Mouse (Mus musculus) olfactory bulb, adult 2 months (tissue): Measurements from ENCODE around the gene Cul5. TPM values are rescaled to one million over a fixed set of nuclear protein-coding genes. Genes with fewer than 3 reads are reported as not detected.

Experiments
- H3K27ac ChIP-seq: fragments of 200-500 bp; 2 replicates; pipeline ENCODE4 v1.5.1; 2012; ENCODE audit warnings: low read depth, low read length; ENCODE audit not compliant: insufficient read depth
- H3K4me1 ChIP-seq: fragments of 200-500 bp; 2 replicates; pipeline ENCODE4 v1.6.1; 2012; ENCODE audit warnings: low read length; ENCODE audit not compliant: control insufficient read depth, insufficient read depth
- H3K4me3 ChIP-seq: fragments of 200-500 bp; 2 replicates; pipeline ENCODE4 v1.5.1; 2012; ENCODE audit warnings: mild to moderate bottlenecking, low read depth, low read length, moderate library complexity; ENCODE audit not compliant: insufficient read depth
- CTCF ChIP-seq: fragments of 200-500 bp; IDR thresholded peaks from 2 replicates; pipeline ENCODE4 v1.5.1; 2012; ENCODE audit warnings: low read depth, mild to moderate bottlenecking, low read length, moderate library complexity; ENCODE audit not compliant: insufficient read depth
- POLR2A ChIP-seq: fragments of 200-500 bp; IDR thresholded peaks from 2 replicates; pipeline ENCODE4 v1.6.1; 2012; ENCODE audit warnings: mild to moderate bottlenecking, low read depth, low read length, moderate library complexity; ENCODE audit not compliant: insufficient read depth
- WGBS: fragments of 180-500 bp; shearing (Covaris S2); methylation state at CpG from one replicate; pipeline ENCODE4 v1.1.7; 2018; 5-methylcytosine and 5-hydroxymethylcytosine counted together
- polyA plus RNA-seq: library from polyadenylated mRNA; stranded (reverse); fragments of >200 nt; gene quantifications from 2 replicates; pipeline ENCODE4 v1.2.4, GENCODE M21; 2012; ENCODE audit warnings: low replicate concordance; ENCODE audit not compliant: missing spikeins, insufficient read depth, insufficient read length

Cul5 gene
- polyA plus RNA-seq, 1 experiment, result not detected

DNA sequence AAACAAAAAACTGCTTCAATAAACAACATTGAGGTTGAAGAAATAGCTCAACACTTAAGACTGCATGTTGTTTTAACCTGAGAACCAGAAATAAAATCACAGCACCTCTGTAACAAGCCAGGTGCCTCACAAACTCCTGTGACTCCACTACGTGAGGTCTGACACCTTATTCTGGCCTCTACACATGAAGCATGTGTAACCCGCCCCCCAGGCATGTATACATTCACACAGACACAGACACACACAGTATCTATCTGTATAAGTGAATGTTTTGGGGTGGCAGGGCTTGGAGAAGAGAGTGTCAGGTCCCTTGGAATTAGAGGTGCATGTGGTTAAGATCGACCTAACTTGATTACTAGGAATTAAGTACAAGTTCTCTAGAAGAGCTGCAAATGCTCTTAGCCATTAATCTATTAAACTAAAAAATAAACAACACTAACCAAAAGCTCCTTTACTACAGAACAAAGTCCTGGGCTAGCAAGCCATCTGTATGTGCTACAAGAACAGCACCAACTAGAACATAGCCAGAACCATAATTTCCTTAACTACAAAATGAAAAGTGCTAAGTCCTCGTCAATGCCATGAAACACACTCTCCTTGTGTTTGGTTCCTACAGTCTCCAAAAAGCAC lies 72.7 kb downstream of the Cul5 start:
- Histone ChIP-seq H3K27ac (no peak overlapping the region), H3K4me3 (no peak overlapping the region), H3K4me1 (peaks cover 4% of the 10 kb centered on the region)
- 91% methylated on average over 4 of the region's 4 CpGs for WGBS
- TF ChIP-seq CTCF, result no peak
- no peak for TF ChIP-seq POLR2A

DNA sequence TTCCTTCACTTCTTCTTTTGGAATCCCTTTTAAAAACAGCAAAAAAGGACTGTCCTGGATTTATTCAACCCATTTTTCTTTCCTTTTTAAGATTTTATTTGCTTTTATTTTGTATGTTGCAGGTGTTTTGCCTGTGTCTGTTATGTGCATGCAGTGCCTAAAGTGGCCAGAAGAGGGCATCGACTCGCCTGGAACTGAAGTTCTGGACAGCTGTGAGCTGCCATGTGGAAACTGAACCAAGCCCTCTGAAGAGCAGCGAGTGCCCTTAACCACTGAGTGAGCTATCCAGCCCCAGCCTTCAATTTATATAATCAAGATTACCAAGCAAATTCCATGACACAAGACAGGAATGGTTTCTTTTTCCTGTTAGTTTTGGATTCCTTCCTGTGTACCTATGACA lies 75.0 kb downstream of the Cul5 start:
- Histone ChIP-seq H3K27ac (no peak overlapping the region), H3K4me3 (no peak overlapping the region), H3K4me1 (peaks cover 4% of the 10 kb centered on the region)
- TF ChIP-seq POLR2A, result no peak
- peak; percentile 41; the same call in 1 of the 2 replicates for TF ChIP-seq CTCF
- WGBS, result 0% methylated on average over 3 of the region's 3 CpGs

DNA sequence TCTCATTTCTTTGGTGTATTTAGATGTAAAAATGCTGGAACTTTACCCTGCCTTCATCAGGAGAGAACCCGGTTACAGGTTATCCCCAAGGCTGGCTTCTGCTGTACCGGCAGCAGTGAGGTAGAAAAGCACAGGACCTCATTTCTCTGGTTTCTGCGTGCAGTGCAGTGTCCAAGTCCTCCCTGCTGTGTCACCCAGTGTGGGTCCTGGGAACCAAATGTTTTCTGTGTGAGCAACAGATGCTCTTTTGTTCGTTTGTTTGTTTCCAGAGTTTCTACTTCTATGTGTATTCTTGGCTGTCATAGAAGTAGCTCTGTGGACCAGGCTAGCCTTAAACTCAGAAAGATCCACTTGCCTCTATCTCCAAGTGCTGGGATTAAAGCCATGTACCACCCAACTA lies 87.9 kb downstream of the Cul5 start:
- Histone ChIP-seq H3K27ac (no peak overlapping the region), H3K4me3 (no peak overlapping the region), H3K4me1 (no peaks in the 10 kb centered on the region)
- TF ChIP-seq POLR2A, result no peak
- TF ChIP-seq CTCF, result no peak
- 69% methylated on average over 4 of the region's 4 CpGs for WGBS

DNA sequence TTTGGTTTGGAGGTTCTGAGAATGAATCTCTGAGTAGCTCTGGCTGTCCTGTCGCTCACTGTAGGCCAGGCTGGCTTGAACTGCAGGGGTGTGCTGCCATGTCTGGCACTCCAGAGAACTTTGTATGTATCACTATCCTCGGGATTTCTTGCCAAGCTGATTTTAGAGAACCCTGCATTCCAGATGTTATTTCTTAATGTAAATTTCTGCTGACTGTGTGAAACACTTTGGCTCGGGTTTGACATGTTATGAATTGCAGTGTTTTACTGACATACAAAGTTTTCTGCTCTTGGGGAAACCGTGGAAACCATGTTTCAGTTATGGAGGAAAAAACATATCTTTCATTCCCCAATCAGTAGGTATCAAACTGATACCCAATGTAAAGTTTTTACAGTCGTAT lies 94.1 kb downstream of the Cul5 start:
- WGBS, result 93% methylated on average over 5 of the region's 5 CpGs
- Histone ChIP-seq H3K4me3 (no peak overlapping the region), H3K27ac (no peak overlapping the region), H3K4me1 (no peaks in the 10 kb centered on the region)
- TF ChIP-seq POLR2A (no peak), CTCF (no peak)

DNA sequence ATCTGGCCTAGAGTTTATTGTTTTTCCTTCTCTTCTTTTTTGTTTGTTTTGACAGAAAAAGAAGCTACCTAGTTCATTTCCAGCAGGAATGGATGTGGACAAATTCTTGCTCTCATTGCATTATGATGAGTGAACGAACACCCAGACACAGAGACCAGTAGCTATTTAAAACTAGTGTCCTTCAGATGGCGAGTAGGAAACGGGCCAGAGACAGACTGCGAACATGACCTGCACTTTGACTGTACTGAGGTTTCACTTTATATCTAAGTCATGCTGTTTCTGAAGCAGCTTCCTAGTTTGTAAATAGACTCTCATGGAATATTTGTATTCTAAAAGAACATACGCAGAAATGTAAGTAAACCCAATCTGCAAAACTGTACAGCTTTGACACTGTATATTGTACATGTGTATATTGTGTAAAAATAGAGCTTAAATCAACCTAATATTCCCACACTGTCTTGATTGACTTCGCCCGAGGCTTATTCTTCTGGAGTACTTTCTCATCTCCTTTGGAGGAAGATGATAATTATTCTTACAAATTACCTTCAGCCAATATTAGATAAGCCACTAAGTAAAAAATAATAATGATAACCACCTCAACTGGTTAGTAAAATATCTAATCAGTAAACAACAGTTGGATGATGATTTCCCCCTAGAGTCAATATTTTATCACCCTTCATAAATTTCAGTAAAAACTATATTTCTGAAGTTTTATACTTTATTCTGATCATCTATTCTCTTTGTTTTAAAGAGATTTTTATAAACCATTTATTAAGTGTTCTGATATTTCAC lies 97.1 kb downstream of the Cul5 start:
- no peak for TF ChIP-seq POLR2A
- TF ChIP-seq CTCF, result no peak
- 89% methylated on average over 7 of the region's 7 CpGs for WGBS

DNA sequence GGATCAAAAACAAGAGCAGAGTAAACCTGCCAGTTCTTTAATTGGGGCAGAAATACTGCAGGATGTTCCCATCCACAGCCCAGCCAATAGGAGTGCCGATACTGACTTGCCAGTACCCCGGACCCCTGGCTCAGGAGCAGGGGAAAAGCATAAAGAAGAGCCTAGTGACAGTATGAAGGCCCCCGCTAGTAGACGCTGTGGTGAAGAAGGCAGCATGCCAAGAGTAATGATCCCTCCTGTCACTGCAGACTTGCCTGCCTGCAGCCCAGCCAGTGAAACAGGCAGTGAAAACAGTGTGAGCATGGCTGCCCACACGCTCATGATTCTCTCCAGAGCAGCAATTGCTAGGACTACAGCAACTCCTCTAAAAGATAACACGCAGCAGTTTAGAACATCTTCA lies 99.2 kb downstream of the Cul5 start:
- WGBS, result 45% methylated on average over 6 of the region's 6 CpGs
- Histone ChIP-seq H3K4me3 (no peak overlapping the region), H3K27ac (no peak overlapping the region), H3K4me1 (no peaks in the 10 kb centered on the region)
- TF ChIP-seq CTCF (no peak), POLR2A (no peak)

More for the DNA sequence above, 97.1 kb downstream of the Cul5 start:
- Histone ChIP-seq H3K4me1 (no peaks in the 10 kb centered on the region), H3K4me3 (no peak overlapping the region), H3K27ac (no peak overlapping the region)

Other genes with a start within 250 kb of the Cul5 start
- gene Atm, start 133.3 kb downstream of the Cul5 start, polyA plus RNA-seq, result not detected in 2 replicates
- not detected in 2 replicates for gene Npat, start 133.0 kb downstream of the Cul5 start, polyA plus RNA-seq
- not detected in 2 replicates for gene Acat1, start 59.6 kb downstream of the Cul5 start, polyA plus RNA-seq
- gene Rab39, start 36.2 kb upstream of the Cul5 start, polyA plus RNA-seq, result not detected in 2 replicates
- not detected in 2 replicates for gene Slc35f2, start 101.5 kb upstream of the Cul5 start, polyA plus RNA-seq
- not detected in 2 replicates for gene Sln, start 180.2 kb upstream of the Cul5 start, polyA plus RNA-seq